Mouse (Mus musculus) frontal cortex, postnatal 10 days (tissue): ENCODE results near the gene Alkbh4.
"Not testable (repeated sequence)": the region's sequence is repeated elsewhere in the genome, so short reads cannot be mapped to it uniquely, and the experiment has no call there.

ENCODE experiments used
- DNase-seq, 2 experiments: peaks; one replicate each; pipeline ENCODE4 v3.0.0; 2022; ENCODE audit warnings: low spot score in 2 of 2, mixed read lengths in 1 of 2

The Alkbh4 gene

GRCm38 (mm10) chr5:136135571-136136291 lies at the start of gene Alkbh4, which contains the start of gene Lrwd1:
Alkbh4 (plus strand) TSS chr5:136136146.
Lrwd1 (minus strand) TSS chr5:136136074.
- DNase-seq = peak; percentile 92 to 95

GRCm38 (mm10) chr5:136086290-136086689 lies 49.7 kb upstream of the Alkbh4 start:
- no peak for DNase-seq

GRCm38 (mm10) chr5:136088821-136089575 lies 46.9 kb upstream of the Alkbh4 start:
- no peak for DNase-seq

GRCm38 (mm10) chr5:136091927-136092326 lies 44.0 kb upstream of the Alkbh4 start:
- DNase-seq = no peak

- DNase-seq = no peak
These were observed 41.5 kb upstream of the Alkbh4 start for GRCm38 (mm10) chr5:136094249-136095010.

- DNase-seq = no peak
These were observed 40.9 kb upstream of the Alkbh4 start for GRCm38 (mm10) chr5:136095089-136095488.

GRCm38 (mm10) chr5:136098536-136098935 lies 37.4 kb upstream of the Alkbh4 start:
- DNase-seq = no peak

GRCm38 (mm10) chr5:136102099-136102820 lies 33.7 kb upstream of the Alkbh4 start:
- peak; percentile 46 to 70 for DNase-seq

GRCm38 (mm10) chr5:136104511-136104910 lies 31.4 kb upstream of the Alkbh4 start:
- DNase-seq = no peak

GRCm38 (mm10) chr5:136108486-136108885 lies 27.5 kb upstream of the Alkbh4 start:
- DNase-seq = no peak

GRCm38 (mm10) chr5:136109042-136109441 lies 26.9 kb upstream of the Alkbh4 start:
- DNase-seq = no peak

- not testable (repeated sequence) for DNase-seq
These were observed 22.4 kb upstream of the Alkbh4 start for GRCm38 (mm10) chr5:136113546-136113945.

GRCm38 (mm10) chr5:136115891-136116783 lies 19.8 kb upstream of the Alkbh4 start, which contains the start of gene Polr2j:
Polr2j (plus strand) TSS chr5:136116631.
- DNase-seq = peak; percentile 92 to 96

GRCm38 (mm10) chr5:136116784-136117112 lies 19.2 kb upstream of the Alkbh4 start:
- no peak for DNase-seq

GRCm38 (mm10) chr5:136122165-136122564 lies 13.8 kb upstream of the Alkbh4 start:
- DNase-seq = no peak

GRCm38 (mm10) chr5:136136292-136136990 lies 495 bp downstream of the Alkbh4 start:
- no peak for DNase-seq

- DNase-seq = no peak
These were observed 1.8 kb downstream of the Alkbh4 start for GRCm38 (mm10) chr5:136137658-136138274.

- no peak for DNase-seq
These were observed 3.4 kb downstream of the Alkbh4 start for GRCm38 (mm10) chr5:136139393-136139792.

- no peak for DNase-seq
These were observed 4.1 kb downstream of the Alkbh4 start for GRCm38 (mm10) chr5:136140057-136140482.
